Mouse (Mus musculus) spleen, embryonic (tissue): ENCODE measurements around the gene Gm20388.

ENCODE experiments used
- CTCF ChIA-PET: fragments of 350-600 bp; sonication (Branson Sonifier 250); formaldehyde crosslinking; loops from one replicate; lab custom pipeline; 2022; lab: Charles Lee

Gene Gm20388

DNA sequence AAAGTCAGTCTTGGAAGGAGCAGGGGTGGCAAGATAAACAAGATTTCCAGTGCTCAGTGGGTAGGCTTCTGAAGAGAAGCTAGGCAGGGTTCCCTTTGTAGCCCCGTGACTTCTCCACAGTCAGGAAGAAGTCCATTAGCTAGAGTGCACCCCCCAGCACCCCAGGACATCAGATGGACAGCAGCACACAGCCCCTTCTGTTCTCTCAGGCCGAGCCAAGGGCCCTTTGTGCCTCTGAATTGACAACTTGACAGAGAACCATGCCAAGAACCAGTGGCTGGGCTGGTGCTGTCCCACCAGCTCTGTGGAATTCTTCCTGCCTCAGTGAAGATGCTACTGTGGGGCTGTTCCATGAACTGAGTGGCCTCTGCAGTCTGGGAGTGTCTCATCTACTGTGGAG is 1947.1 kb downstream of the Gm20388 start:
- CTCF ChIA-PET, result no interaction called here

DNA sequence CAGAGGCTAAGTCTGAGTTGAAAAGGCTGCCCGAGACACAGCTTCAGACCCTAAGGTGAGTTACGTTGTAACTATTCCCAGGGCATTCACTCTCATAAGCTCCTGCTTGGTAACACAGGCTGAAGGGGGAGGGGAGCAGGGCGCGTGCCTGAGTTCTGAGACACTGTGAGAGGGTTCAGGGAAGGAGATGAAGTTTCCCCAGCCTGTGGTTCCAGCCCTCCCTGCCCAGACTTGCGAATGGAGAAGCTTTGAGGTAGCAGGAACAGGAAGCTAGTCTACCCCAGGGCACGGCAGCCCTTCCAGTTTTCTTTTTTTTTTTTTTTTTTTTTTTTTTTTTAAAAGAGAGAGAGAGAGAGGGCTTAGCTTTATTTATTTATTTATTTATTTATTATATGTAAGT is 1950.6 kb downstream of the Gm20388 start:
- CTCF ChIA-PET, result interaction anchor here (0.5 kb wide), 1 partner anchor 72 kb away, joined by 3 read pairs; no protein-coding TSS in a partner anchor

DNA sequence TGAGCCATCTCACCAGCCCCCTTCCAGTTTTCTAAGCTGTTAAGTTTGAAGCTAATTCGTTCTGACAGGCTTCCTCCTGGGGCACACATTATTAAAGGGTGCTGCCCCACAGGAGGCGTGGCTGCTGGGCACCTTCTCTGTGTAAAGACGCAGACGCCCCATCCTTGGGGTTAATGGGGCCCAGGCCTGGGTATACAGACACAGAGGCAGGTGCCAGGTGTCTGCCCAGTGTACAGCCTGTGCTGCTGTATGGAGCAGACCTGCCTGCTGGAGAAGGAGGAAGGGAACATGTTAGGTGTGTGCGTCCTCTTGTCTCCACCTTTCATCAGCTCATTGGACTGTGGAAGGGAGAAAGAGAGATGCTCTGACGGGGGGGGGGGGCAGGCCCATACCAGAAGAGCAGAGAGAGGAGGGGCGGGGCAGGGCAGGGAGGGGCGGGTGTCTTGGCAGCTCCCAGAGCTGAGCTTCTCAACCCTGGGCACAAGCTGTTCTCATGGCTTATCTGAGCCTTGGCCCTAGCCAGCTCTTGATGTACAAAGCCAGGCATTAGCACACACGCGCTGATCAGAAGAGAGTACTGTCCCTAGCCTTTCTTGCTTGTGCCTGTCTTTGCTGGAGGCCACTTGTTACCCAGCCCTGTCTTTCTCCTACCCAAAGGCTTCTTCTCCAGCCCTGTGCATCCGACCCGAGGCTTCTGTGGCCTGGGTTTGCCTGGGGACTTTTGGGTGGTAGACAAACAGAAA is 1951.3 kb downstream of the Gm20388 start:
- CTCF ChIA-PET, result interaction anchor here (0.5 kb wide), 1 partner anchor 71 kb away, joined by 3 read pairs; no protein-coding TSS in a partner anchor

DNA sequence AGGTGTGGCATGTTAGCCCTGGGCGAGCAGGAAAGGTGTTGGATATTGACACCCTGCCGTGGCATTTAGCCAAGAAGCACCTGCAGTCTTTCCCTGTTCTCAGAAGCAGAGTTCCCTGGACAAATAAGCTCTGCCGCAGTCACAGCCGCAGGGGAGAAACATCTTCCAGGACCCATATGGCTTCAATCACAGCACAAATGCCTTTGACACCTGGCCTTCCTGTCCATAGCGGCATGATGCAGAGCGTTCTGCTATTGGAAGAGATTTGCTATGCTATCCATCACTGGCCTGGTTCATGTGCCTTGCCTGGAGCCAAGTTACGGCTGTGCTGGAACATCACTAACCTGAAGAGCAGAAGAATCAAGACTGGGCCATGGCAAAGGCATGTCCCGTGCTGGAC is 1954.7 kb downstream of the Gm20388 start:
- CTCF ChIA-PET, result no interaction called here

DNA sequence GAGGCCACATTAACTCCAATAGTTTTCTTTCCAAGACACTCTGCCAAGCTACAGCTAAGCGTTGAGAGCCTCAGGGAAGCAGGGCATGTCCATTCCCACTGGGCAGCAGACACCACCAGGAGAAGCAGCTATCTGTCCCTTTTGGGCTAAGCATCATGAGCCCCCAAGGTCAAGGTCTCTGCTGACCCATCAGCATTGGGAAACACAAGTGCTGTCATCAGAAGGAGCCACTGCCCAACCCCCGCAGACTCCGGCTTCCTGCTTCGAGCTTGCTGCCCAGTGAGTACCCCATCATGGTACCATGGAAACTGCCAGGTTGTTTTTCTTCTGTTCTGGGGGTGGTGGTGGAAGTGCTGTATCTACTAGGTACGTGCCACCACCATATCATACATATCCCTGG is 1957.6 kb downstream of the Gm20388 start:
- CTCF ChIA-PET, result no interaction called here

DNA sequence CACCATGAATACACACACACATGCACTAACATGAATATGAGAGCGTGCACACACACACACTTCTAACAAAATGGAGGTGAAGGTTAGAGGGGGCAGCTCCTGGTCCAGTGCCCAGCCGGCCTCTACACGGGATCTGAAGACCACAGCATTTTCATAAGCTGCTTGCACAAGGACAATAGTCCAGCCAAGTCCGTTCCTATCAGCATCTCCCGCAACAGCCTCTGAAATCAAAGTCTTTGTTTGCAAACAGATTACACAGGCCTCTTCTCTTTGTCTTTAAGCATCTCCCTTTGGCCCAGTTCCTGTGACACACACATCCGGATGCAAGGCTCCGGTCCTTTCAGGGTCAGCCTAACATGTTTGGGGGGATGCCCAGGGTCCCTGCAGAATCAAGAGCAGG is 1958.3 kb downstream of the Gm20388 start:
- CTCF ChIA-PET, result no interaction called here

DNA sequence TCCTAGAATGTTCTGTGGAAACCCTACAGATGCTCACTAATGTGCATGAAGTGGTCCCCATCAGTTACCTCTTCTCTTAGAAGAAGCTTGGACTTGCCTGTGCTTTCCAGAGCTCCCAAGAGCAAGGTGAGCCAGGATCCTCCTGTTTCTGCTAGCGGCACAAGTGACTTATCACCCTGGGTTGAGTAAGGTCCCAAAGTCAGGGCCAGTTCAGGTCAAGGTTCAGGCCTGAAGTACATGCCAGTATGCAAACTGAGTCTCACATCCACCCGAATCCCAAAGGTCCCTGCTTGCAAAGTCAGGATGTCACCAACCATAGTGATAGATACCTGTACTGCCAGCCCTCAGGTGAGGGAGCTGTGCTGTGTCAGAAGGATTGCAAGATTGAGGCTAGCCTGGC is 1959.5 kb downstream of the Gm20388 start:
- CTCF ChIA-PET, result no interaction called here

DNA sequence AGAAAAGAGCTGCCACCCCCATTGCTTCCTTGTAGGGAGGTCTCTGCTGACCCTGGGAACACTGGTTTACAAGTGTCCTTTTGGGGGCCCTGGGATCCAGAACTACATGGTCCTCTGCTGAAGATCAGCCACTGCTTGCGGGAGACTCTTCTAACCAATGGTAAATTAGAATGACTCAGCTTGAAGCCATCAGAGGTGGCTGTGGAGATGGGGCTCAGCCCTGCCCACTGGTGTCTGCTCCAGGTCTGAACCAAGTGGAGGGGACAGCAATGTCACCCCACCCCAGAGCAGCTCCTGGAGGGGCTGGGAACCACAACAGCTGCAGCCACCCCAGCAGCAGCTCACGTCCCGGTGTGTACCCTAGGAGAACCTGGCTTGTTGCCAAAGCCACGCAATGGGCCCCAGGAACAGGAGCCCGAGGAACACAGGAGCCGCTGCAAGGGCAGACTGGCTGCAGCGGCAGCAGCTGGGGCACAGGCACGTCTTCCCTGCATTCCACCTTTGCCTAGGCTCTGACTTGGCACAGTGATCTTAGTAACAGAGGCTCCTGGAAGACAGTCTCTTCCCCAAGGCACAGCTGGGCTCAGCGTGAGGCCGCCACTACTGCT is 1961.3 kb downstream of the Gm20388 start:
- CTCF ChIA-PET, result no interaction called here

DNA sequence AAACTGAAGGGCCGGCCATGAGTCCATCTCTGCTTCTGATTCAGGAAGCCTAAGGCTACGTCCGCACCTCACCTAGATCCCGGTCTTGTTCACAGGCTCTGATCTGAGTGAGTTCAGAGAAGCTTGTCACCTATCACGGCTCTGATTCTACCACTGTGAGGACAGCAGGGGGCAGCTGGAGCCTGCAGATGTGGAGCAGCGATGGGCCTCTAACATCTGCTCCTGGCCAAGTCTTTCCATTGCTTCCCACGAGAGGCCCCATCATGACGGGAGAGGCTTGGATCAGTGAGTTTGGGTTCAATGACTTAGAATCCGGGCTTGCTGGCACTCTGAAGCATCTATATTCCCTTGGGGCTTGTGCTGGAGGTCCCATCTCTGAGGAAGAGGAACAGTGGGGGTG is 1963.4 kb downstream of the Gm20388 start:
- CTCF ChIA-PET, result no interaction called here

DNA sequence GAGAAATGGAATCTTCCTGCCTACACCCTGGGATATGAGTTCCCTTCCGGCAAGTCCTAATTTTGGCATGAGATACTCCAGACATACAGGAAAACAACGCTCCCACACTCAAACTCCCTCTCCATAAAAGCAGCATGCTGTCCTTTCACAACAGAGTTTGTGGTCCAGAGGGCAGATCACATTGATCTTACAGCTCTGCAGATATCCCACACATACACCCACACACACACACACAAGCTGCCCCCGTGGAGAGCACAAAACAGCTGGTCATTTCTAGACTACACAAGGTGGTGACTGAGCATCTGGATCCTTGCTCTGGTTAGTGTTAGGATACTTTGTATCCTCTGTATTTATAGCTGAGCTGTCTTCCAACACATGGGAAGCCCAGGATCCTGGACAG is 1964.4 kb downstream of the Gm20388 start:
- CTCF ChIA-PET, result no interaction called here

DNA sequence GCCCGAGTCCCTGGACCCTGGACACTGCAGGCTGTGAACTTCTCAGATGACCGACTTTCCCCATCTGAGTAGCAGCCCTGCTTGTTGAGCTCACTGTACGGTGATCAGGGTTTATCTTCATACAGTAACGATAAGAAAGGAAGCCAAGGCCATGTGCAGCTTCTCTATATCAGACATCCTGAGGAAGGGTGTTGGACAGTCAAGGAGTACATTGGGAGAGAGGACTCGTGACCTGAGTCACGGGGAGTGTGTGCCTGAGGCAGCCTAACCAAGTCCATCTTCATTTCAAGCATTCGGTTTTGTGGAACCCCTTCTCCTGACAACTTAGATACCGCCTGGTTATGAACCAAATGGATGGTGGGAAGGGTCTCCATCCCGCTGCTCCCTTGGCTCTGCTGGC is 1964.9 kb downstream of the Gm20388 start:
- CTCF ChIA-PET, result no interaction called here

DNA sequence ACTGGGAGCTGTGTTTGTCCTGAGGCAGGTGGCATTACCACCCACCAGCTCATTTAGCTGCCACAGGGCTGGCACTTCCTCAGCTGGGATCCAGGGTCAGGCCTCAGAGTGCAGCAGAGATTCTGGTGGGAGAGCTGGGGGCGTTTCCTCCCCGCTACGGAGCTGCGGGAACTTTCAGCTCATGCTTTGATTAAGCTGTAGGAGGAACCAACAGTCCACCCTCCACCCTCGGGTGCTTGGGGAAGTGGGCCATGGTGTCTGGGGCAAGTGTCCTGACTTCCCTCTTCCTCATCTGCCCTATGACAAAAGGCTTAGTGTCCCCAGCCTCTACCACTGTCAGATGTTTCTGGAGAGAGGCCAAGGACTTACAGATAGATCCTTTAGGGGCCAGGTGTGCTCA is 1966.6 kb downstream of the Gm20388 start:
- CTCF ChIA-PET, result no interaction called here

DNA sequence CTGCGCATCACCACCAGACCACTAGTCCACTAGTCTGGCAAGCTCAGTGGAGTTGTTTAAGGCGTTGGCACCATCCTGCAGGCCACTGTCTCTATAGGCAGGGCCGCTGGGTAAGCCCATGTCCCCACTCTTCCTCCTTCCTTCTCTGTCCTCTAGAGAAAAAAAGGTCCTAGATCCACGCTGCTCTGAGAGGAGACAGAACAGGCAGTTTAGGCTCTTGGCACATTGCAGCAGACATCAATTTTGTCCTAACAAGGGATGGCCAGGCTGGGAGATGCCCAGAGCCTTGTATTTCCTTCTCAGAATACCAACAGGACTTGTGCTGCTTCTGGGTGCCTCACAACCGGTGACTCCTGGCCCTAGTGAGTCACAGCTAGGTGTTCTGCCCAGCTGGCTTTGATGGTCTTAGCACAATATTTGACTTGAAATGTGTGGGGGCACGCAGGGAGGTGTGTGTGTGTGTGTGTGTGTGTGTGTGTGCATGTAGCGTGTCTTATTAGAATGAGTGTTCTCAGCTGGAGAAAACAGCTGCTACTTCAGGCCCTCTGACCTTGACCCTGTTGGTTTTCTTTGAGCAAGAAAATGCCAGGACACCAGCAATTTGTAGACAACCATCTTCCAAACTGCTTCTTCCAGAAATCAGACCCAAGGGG is 1967.3 kb downstream of the Gm20388 start:
- CTCF ChIA-PET, result no interaction called here

DNA sequence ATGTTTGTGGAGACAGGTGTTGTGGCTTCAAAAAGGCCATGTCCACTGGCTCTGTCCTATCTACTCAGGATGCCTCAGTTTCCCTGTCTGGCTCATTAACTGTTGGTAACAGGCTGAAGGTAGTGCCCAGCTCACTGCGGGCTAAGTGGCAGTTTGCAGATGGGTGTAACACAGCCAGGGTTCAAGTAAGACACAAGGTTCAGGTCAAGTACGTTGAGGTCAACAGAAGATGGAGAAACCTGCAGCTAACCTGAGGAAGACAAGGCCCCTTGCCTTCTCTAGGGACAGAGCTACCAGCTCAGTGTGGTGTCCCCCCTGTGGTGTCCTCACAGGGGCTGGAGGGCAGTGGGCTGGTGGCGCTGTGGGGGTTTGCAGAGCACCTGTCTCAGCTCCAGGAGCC is 1969.1 kb downstream of the Gm20388 start:
- CTCF ChIA-PET, result no interaction called here

DNA sequence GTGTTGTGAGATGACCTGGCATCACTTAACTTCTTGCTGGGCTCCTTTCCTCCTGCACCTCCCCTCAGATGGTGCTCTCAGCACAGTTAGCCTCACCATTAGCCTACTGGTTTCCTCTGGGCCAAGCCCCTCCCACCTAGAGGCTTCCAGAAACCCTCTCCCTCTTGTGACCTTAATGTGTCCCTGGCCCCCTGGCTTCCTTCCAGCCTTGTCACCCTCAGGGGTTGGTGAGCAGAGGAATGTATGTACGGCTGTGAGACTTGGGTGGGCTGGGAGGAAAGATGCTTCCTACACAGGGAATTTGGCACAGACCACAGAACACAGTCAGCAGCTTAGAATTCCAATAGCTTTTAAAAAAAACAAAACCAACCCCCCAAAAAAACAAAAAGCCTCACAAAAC is 1970.2 kb downstream of the Gm20388 start:
- CTCF ChIA-PET, result interaction anchor here (0.7 kb wide), 1 partner anchor 490 kb away, joined by 6 read pairs; no protein-coding TSS in a partner anchor

DNA sequence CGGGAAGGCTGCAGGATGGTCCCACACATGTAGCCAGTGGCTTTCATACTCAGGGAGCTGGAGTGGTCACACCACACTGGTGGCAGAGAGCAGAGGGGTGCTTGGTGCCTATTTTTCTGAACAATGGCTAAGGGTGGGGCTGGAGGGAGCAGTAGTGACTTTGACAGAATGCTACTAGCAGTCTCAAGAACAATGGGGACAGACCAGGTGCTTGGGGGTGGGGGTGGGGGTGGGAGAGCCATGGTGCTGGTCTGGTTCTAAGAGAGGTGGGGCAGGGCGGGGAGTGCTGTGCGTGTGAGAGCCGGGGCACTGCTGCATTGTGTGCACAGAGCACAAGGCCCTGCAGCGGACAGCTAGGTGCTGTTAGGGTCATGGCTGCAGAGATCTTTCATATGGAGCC is 1971.3 kb downstream of the Gm20388 start:
- CTCF ChIA-PET, result interaction anchor here (0.7 kb wide), 1 partner anchor 489 kb away, joined by 6 read pairs; no protein-coding TSS in a partner anchor

DNA sequence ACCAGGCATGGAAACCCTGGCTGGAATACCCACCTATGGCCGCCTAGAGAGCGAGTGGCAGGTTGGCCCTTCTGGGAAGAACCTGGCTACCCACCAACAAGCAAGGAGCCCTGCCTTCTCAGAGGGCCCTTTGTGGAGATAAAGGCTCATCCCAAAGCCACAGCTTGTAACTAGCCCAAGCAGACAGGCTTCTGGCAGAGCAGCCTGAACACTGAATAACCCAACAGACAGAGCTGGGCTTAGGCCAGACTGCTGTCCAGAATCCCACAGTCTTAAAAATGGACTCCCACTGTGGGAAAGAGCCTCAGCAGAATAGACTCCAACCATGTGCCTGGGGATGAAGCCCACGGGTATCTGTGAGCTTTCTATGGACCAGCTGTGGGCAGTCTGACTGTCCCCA is 1973.5 kb downstream of the Gm20388 start:
- CTCF ChIA-PET, result no interaction called here

DNA sequence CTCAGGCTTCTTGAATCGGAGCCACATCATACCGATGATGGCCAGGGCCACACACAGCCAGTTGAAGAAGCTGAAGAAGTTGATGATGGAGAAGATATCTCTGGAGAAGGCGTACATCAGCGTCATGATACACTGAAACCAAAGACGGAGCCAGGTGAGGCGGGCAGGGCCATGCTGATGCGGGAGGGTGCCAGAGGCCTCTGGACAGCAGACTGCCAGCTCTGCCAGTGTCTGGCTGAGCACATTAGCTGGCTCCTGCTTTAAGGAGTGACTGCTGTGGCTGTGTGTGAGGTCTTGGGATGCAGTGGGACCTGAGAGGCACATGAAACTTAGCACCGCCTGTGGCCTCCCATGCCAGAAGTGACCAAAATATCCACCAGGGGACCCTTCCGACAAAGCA is 1974.4 kb downstream of the Gm20388 start:
- CTCF ChIA-PET, result no interaction called here

DNA sequence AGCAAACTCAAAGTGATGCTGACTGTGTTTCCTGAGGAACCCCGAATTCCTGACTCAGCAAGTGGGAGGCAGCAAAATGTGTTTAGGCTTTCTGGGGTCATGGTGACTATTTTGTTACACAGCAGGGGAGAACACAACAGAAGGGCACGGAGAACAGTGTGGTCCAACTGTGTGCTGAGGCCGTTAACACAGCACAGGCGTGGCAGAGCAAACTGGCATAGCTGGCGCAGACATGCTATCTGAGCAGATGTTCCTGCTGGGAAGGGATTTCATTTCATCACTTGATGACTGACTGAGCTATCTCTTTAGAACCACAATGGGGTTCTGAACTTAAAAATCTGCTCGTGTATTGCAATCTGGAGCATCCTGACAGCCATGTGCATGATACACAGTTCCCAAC is 1974.8 kb downstream of the Gm20388 start:
- CTCF ChIA-PET, result no interaction called here

DNA sequence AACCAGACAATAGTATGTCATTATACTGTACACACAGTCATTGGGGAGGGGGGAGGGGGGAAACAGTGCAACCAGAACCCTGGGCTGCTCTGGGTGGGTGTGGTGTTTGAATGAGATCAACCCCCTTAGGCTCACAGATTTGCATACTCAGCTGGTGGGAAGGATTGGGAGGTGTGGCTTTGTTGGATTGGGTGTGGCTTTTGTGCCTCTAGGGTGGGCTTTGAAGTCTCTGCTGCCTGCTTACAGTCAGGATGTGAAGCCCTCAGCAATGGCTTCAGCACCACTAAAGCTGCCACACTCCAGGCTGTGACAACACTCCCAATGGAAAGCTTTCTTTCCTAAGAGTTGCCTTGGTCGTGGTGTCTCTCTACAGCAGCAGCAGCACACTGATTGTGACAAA is 1976.9 kb downstream of the Gm20388 start:
- CTCF ChIA-PET, result no interaction called here

DNA sequence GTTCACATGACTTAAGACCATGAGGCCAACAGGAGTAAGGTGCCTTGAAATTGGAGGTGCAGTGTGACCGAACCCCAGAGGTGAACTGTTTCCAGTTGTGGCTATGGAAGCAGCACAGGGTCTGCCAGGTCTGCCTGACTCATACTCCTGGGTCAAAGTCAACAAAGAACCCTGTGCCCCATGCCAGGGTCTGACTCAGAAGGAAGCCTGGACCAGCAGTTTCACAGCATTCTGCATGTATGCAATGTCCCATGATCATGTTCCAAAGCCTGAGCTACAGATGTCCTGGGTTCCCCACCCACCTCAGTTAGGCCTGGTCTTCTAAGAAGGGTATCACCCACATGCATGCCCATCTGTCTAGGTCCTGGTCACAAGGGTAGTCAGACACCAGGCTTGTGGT is 1978.7 kb downstream of the Gm20388 start:
- CTCF ChIA-PET, result no interaction called here

DNA sequence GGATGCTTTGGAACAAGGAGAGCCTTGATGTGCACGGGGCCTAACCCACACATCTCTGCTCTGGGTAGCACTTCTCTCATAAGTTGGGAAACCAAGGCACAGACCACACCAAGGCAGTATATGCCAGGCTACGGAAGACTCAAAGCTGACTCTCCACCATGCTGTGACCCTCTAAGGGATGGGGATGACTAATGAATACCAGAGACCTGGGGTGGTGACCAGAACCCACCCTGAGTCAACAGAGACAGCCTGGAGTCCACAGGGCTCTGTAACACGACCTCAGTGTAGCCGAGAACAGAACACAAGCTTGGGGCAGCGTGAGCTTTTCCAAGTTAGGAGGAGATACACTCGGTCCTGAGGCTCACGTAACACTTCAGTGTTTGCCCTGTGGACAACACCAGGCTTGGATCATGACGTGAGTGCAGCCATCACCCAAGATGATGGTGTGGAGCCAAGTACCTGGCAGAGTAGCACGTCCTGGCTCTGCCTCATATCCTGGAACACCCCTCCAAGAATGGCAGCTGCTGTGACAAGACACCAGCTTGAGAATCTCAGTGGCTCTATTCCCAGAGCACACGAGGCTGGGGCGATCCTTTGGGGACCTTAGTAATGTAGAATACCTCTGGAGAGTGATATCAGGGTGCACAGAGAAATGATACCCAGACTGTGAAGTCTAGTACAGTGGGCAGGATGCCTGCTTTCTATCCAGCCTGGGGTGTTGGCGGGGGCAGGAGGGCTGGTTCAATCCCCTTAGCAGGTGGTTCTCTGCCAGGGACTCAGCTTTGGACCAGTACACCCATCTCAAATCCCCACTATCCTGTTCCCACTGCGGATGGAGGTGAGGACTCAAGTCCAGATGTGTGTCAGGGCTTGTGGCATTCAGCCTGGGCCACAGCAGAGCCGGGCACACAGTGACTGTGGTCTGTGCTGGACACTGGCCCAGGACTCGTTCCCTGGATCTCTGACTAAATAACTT is 1979.5 kb downstream of the Gm20388 start:
- CTCF ChIA-PET, result no interaction called here
